Mouse (Mus musculus) testis, adult 2 months (tissue): ENCODE measurements around the gene Lrp10. TPM values are rescaled to one million over a fixed set of nuclear protein-coding genes. Genes with fewer than 3 reads are reported as not detected.

Experiments used
- H3K27ac ChIP-seq: fragments of 200-500 bp; 2 replicates; pipeline ENCODE4 v1.5.1; 2012; ENCODE audit warnings: low read depth, low read length; ENCODE audit not compliant: control insufficient read depth, insufficient read depth
- H3K27me3 ChIP-seq: fragments of 200-500 bp; 2 replicates; pipeline ENCODE4 v1.6.1; 2012; ENCODE audit warnings: mild to moderate bottlenecking, low read length, moderate library complexity; ENCODE audit not compliant: control insufficient read depth, insufficient read depth
- H3K36me3 ChIP-seq: fragments of 200-500 bp; 2 replicates; pipeline ENCODE4 v1.6.1; 2012; ENCODE audit warnings: mild to moderate bottlenecking, low read length; ENCODE audit not compliant: control insufficient read depth, insufficient read depth
- H3K4me1 ChIP-seq: fragments of 200-500 bp; 2 replicates; pipeline ENCODE4 v1.6.1; 2012; ENCODE audit warnings: low read length; ENCODE audit not compliant: control insufficient read depth, insufficient read depth
- H3K4me3 ChIP-seq: fragments of 200-500 bp; 2 replicates; pipeline ENCODE4 v1.5.1; 2012; ENCODE audit warnings: low read depth, mild to moderate bottlenecking, low read length, moderate library complexity, mixed read lengths; ENCODE audit not compliant: control insufficient read depth
- CTCF ChIP-seq: fragments of 200-500 bp; IDR thresholded peaks from 2 replicates; pipeline ENCODE4 v1.5.1; 2012; ENCODE audit warnings: low read depth, mild to moderate bottlenecking, inconsistent platforms, low read length, moderate library complexity; ENCODE audit not compliant: control insufficient read depth, insufficient read depth, insufficient replicate concordance
- POLR2A ChIP-seq: fragments of 200-500 bp; IDR thresholded peaks from 2 replicates; pipeline ENCODE4 v1.6.1; 2012; ENCODE audit warnings: low read depth, mild to moderate bottlenecking, inconsistent platforms, low read length, moderate library complexity; ENCODE audit not compliant: control insufficient read depth
- polyA plus RNA-seq: library from polyadenylated mRNA; depleted of rRNA; stranded (reverse); fragments of >200 nt; gene quantifications from 2 replicates; pipeline ENCODE4 v1.2.3, GENCODE M21; 2012; rRNA removed

The Lrp10 gene
- 13.8 and 15.6 TPM in 2 replicates for polyA plus RNA-seq

GRCm38 (mm10) chr14:54463959-54464292 lies at the start of gene Lrp10:
Gene Lrp10, plus strand, starts transcription at chr14:54464137.
- H3K4me3 ChIP-seq, result peak within 1 kb of the TSS; percentile 96
- H3K27ac ChIP-seq, result peak within 1 kb of the TSS; percentile 68
- peaks cover 6% of the 10 kb centered on the region for H3K4me1 ChIP-seq
- H3K36me3 ChIP-seq, result no peaks in the 10 kb centered on the region
- H3K27me3 ChIP-seq, result no peaks in the 10 kb centered on the region
- TF ChIP-seq CTCF, result no peak
- peak; percentile 73 for TF ChIP-seq POLR2A

DNA sequence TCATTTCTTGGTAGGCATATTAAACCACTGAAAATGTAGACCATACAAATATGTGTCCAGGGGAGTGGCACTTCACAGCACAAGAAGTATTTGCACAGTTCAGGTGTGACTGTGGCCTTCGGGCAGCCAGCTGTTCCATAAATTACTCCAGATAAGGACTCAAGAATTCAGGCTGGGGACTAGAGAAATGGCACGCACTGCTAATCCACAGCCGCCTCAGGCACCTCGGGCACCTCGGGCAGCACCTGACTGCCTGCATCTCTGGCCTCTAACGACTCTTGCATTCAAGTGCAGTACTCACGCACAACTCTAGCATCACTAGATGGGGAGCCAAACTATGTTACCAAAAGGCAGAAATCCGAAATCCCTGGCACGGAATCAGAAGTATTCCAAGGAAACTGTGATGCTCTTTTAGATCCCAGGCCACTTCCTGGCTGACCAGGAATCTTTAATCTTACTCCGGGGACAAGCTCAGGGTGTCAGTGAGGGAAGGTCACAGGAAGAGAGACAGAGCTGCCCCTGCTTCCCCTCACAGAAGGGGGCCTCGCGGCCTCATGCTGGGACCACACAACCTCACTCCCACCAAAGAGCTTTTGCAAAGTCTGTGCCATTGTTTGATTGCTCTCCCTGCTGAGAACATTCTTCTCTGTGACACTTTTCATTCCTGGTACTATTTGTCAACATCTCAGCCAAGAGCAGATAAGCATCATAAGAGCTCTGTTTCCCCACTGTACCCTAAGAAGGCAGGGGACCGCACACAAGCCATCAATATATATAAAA lies 48.5 kb upstream of the Lrp10 start:
- Histone ChIP-seq H3K36me3 (no peaks in the 10 kb centered on the region), H3K4me3 (no peak overlapping the region), H3K27me3 (no peaks in the 10 kb centered on the region), H3K4me1 (peaks cover 15% of the 10 kb centered on the region), H3K27ac (no peak overlapping the region)
- TF ChIP-seq POLR2A (no peak), CTCF (no peak)

DNA sequence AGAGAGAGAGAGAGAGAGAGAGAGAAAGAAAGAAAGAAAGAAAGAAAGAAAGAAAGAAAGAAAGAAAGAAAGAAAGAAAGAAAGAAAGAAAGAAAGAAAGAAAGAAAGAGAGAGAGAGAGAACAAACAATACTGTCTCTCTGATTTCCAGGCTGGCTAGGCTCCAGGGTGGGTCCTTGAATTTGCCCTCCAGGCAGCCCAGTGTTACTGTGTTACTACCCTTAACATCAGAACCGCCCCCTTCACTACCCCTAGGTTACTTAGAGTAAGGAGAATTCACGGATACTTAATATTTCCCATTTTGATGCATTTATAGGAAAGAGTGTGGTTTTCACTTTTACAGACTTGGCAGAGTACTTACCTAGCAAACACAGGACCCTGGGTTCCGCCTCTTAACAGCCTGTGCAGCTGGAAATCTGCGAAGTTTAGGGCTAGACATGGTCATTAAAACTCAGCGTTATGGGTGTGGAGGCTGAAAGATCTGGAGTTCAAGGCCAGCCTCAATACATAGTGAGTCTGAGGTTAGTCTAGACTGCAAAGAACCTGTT lies 47.6 kb upstream of the Lrp10 start:
- Histone ChIP-seq H3K4me3 (no peak overlapping the region), H3K36me3 (no peaks in the 10 kb centered on the region), H3K4me1 (peaks cover 15% of the 10 kb centered on the region), H3K27me3 (no peaks in the 10 kb centered on the region), H3K27ac (no peak overlapping the region)
- TF ChIP-seq POLR2A (no peak), CTCF (no peak)

GRCm38 (mm10) chr14:54416830-54417229 lies 47.1 kb upstream of the Lrp10 start:
- Histone ChIP-seq H3K27ac (no peak overlapping the region), H3K4me3 (no peak overlapping the region), H3K27me3 (no peaks in the 10 kb centered on the region), H3K4me1 (peaks cover 15% of the 10 kb centered on the region), H3K36me3 (no peaks in the 10 kb centered on the region)
- TF ChIP-seq CTCF, result no peak
- TF ChIP-seq POLR2A, result no peak

DNA sequence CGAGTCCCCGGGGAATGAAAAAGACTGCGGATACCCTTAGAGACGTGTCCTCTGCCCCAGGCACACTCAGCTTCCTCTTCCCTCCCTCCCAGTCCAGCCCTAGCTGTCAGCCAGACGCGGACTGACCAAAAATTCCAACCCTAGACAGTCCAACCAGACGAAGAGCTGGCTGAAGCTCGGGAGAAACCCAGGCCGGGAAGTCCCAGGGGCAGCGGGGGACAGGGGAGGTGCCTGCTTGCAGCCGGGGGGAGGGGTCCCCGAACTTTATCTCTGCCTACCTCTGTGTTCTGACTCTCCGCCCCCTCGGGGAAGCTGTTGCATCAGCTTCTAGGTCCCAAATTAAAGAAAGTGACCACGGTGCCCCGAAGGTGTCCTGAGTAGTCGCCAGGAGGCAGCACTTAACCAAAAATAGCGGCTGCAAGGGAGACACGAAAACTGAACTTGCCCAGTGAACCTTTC lies 46.3 kb upstream of the Lrp10 start, which contains the start of gene Slc7a7:
Gene Slc7a7 (minus strand): TSS at position 158 of the 459 bp plus-strand sequence.
- H3K36me3 ChIP-seq, result no peaks in the 10 kb centered on the region
- H3K27ac ChIP-seq, result no peak within 1 kb of the TSS
- no peaks in the 10 kb centered on the region for H3K27me3 ChIP-seq
- peak within 1 kb of the TSS; percentile 58 for H3K4me3 ChIP-seq
- H3K4me1 ChIP-seq, result peaks cover 15% of the 10 kb centered on the region
- no peak for TF ChIP-seq POLR2A
- TF ChIP-seq CTCF, result peak; percentile 10; the same call in 1 of the 2 replicates

- Histone ChIP-seq H3K4me3 (no peak overlapping the region), H3K27ac (no peak overlapping the region), H3K36me3 (no peaks in the 10 kb centered on the region), H3K27me3 (no peaks in the 10 kb centered on the region), H3K4me1 (peaks cover 15% of the 10 kb centered on the region)
- TF ChIP-seq CTCF, result no peak
- TF ChIP-seq POLR2A, result no peak
Measured at GRCm38 (mm10) chr14:54421014-54421413, 42.9 kb upstream of the Lrp10 start.

DNA sequence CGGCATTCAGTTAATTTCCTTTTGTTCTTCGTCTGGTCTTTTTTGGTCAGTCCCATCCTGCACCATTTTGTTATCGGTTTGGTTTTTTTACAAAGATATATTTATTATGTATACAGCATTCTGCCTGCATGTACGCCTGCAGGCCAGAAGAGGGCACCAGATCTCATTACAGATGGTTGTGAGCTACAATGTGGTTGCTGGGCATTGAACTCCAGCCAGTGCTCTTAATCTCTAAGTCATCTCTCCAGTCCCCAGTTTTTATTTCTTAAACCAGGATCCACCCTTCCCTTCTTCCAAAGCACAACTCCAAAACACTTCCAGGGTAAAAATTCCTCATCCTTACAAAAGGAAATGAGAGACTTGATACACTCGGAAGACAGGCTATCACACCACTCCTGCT lies 40.5 kb upstream of the Lrp10 start:
- Histone ChIP-seq H3K4me3 (no peak overlapping the region), H3K27me3 (no peaks in the 10 kb centered on the region), H3K4me1 (peaks cover 2% of the 10 kb centered on the region; the same call in 1 of the 2 replicates), H3K36me3 (no peaks in the 10 kb centered on the region), H3K27ac (no peak overlapping the region)
- TF ChIP-seq CTCF (peak; percentile 18; the same call in 1 of the 2 replicates), POLR2A (no peak)

- H3K36me3 ChIP-seq, result no peaks in the 10 kb centered on the region
- H3K4me3 ChIP-seq, result no peak overlapping the region
- TF ChIP-seq CTCF, result no peak
- no peak for TF ChIP-seq POLR2A
- H3K27ac ChIP-seq, result no peak overlapping the region
- peaks cover 2% of the 10 kb centered on the region; the same call in 1 of the 2 replicates for H3K4me1 ChIP-seq
- no peaks in the 10 kb centered on the region for H3K27me3 ChIP-seq
Measured at GRCm38 (mm10) chr14:54424634-54425033, 39.3 kb upstream of the Lrp10 start.
